19 mouse cellular contexts compared by ENCODE assay signal in genomic region chr6:39372042-39372441, GRCm38 (mm10). TPM values are rescaled to one million over a fixed set of nuclear protein-coding genes. Genes with fewer than 3 reads are reported as not detected.
"Had no signal": no experiment of that assay in that cellular context is flagged by ENCODE, and none has a peak within 500 bp of the region (broad histone marks: within the 10 kb centered on the region; RNA-seq: fewer than 3 reads in every experiment).

No protein-coding gene starts in this region.

- H3K36me3 ChIP-seq: liver, embryonic 12.5 days; liver, embryonic 15.5 days had no signal

- H3K4me3 ChIP-seq: layer of hippocampus, adult 2 months; left cerebral cortex, adult 2 months; limb, embryonic 13.5 days; liver, embryonic 12.5 days; liver, embryonic 15.5 days; lung, embryonic 15.5 days; neural tube, embryonic 12.5 days; neural tube, embryonic 15.5 days had no signal

- H3K9ac ChIP-seq: liver, embryonic 12.5 days; liver, embryonic 15.5 days; lung, embryonic 15.5 days; neural tube, embryonic 12.5 days; neural tube, embryonic 15.5 days had no signal

- DNase-seq: layer of hippocampus, postnatal 36 days; left cerebral cortex, postnatal 4 days; midbrain, embryonic 14.5 days; right cerebral cortex, adult 18-20 months; right cerebral cortex, postnatal 14 days; right cerebral cortex, postnatal 4 days; thymus, postnatal 25 days had no signal

- H3K27me3 ChIP-seq: limb, embryonic 13.5 days; lung, embryonic 15.5 days; neural tube, embryonic 12.5 days; neural tube, embryonic 15.5 days had no signal

- H3K4me2 ChIP-seq: limb, embryonic 13.5 days; liver, embryonic 12.5 days; liver, embryonic 15.5 days; lung, embryonic 15.5 days; neural tube, embryonic 15.5 days had no signal

- H3K9me3 ChIP-seq: limb, embryonic 13.5 days; liver, embryonic 12.5 days; liver, embryonic 15.5 days; lung, embryonic 15.5 days; neural tube, embryonic 15.5 days had no signal

- H3K27ac ChIP-seq: layer of hippocampus, adult 2 months; left cerebral cortex, adult 2 months; limb, embryonic 13.5 days; liver, embryonic 15.5 days; lung, embryonic 15.5 days; neural tube, embryonic 12.5 days; stomach, postnatal 0 days had no signal

- ATAC-seq: liver, embryonic 12.5 days had no signal

RNA-seq across cellular contexts. Expression of gene Rab19, which starts 8.9 kb away (rescaled TPM):
- total RNA-seq: layer of hippocampus, adult 2 months; layer of hippocampus, postnatal 10 days; layer of hippocampus, postnatal 36 days; left cerebral cortex, adult 2 months; left cerebral cortex, postnatal 14 days; left cerebral cortex, postnatal 4 days; midbrain, postnatal 0 days had no signal
